Mouse (Mus musculus) forebrain, embryonic 10.5 days (tissue): ENCODE measurements at regions not wholly inside any gene's neighbourhood (a gene's known extent, or its start where the extent isn't known, plus 50 kb on each side); places are given as distances from the start of the nearest gene placed in this dataset.

Experiments
- DNase-seq: peaks from one replicate; pipeline ENCODE4 v3.0.0-alpha.2; 2017; ENCODE audit warnings: low spot score; ENCODE audit errors: extremely low spot score
- H3K27ac ChIP-seq: fragments of 300-500 bp; sonication (generic); 2 replicates; pipeline ENCODE4 v1.5.1; 2016; ENCODE audit warnings: mild to moderate bottlenecking
- H3K27me3 ChIP-seq: fragments of 300-500 bp; sonication (generic); 2 replicates; pipeline ENCODE4 v1.6.1; 2016; ENCODE audit warnings: mild to moderate bottlenecking; ENCODE audit not compliant: poor library complexity, severe bottlenecking
- H3K36me3 ChIP-seq: fragments of 300-500 bp; sonication (generic); replicated peaks from 2 replicates; pipeline ENCODE4 v1.6.1; 2016; ENCODE audit warnings: mild to moderate bottlenecking, moderate library complexity
- H3K4me1 ChIP-seq: fragments of 300-500 bp; sonication (generic); 2 replicates; pipeline ENCODE4 v1.6.1; 2016
- H3K4me3 ChIP-seq: fragments of 300-500 bp; sonication (generic); 2 replicates; pipeline ENCODE4 v1.5.1; 2016; ENCODE audit warnings: mild to moderate bottlenecking, moderate library complexity
- H3K9me3 ChIP-seq: fragments of 300-500 bp; sonication (generic); 2 replicates; pipeline ENCODE4 v1.6.1; 2016; ENCODE audit warnings: mild to moderate bottlenecking, moderate library complexity
- WGBS: fragments of 180-500 bp; shearing (Covaris S2); methylation state at CpG from one replicate; pipeline ENCODE4 v1.1.7; 2016; 5-methylcytosine and 5-hydroxymethylcytosine counted together
- microRNA counts: library from miRNA; unstranded; fragments of <30 nt; microRNA quantifications from one replicate; lab custom pipeline; 2017
- microRNA-seq: library from miRNA; unstranded; fragments of <30 nt; microRNA quantifications from one replicate; pipeline ENCODE4, GENCODE M21; 2017

DNA sequence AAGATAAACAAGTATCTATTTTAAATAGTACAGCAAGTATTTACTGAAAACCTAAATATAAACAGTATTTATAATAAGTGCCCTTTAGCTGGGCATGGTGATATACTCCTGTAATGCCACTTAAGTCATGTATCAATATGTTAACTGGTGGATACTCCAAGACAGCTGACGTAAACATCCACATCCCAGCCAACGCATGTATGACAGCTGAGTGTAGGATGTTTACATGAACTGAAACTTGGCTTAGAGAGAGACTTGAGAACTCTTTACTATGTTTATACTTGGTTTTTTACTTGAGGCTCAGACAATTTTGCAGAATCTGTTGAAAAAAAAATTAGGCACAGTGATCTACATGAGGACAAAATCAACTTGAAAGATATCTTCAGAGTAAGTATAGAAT lies 1836.6 kb upstream of the Lrrc6 start:
- DNase-seq = no peak
- WGBS = 96% methylated on average over 2 of the region's 2 CpGs
- no peak overlapping the region for H3K27ac ChIP-seq
- no peaks in the 10 kb centered on the region for H3K27me3 ChIP-seq
- no peaks in the 10 kb centered on the region for H3K9me3 ChIP-seq
- H3K4me1 ChIP-seq = no peaks in the 10 kb centered on the region
- no peak overlapping the region for H3K4me3 ChIP-seq
- peaks cover 12% of the 10 kb centered on the region; the same call in 1 of the 2 replicates for H3K36me3 ChIP-seq

DNA sequence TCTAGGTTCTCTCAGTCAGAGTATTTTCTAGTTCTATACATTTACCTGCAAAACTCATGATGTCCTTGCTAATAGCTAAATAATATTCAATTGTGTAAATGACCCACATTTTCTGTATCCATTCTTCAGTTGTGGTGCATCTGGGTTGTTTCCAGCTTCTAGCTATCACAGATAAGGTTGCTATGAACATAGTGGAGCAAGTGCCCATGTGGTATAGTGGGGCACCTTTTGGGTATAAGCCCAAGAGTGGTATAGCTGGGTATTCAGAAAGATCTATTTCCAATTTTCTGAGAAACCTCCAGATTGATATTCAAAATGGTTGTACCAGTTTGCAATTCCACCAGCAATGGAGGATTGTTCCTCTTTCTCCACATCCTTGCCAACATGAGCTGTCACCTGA lies 1835.1 kb upstream of the Lrrc6 start:
- no peaks in the 10 kb centered on the region for H3K27me3 ChIP-seq
- H3K4me1 ChIP-seq = no peaks in the 10 kb centered on the region
- no peaks in the 10 kb centered on the region for H3K9me3 ChIP-seq
- H3K36me3 ChIP-seq = peaks cover 8% of the 10 kb centered on the region; the same call in 1 of the 2 replicates
- H3K27ac ChIP-seq = no peak overlapping the region
- H3K4me3 ChIP-seq = no peak overlapping the region
- DNase-seq = no peak

DNA sequence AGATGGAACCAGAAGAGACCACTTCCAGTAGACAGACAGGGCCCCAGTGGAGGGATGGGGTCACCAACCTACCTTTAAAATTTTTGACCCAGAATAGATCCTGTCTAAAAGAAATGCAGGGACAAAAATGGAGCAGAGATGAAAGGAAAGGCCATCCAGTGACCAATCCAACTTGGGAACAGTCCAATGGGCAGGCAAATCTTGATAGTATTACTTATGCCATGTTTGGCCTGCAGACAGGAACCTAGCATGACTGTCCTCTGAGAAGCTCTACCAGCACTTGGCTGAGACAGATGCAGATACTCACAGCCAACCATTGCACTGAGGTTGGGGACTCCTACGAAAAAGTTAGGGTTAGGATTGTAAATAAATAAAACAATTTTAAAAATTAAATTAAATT lies 1815.4 kb upstream of the Lrrc6 start:
- H3K36me3 ChIP-seq = no peaks in the 10 kb centered on the region
- no peak for DNase-seq
- no peaks in the 10 kb centered on the region for H3K4me1 ChIP-seq
- no peak overlapping the region for H3K4me3 ChIP-seq
- H3K27ac ChIP-seq = no peak overlapping the region
- 83% methylated on average over 1 of the region's 1 CpGs for WGBS
- H3K9me3 ChIP-seq = no peaks in the 10 kb centered on the region
- H3K27me3 ChIP-seq = no peaks in the 10 kb centered on the region

MicroRNAs in the stretch of these regions (microRNA counts, 519-probe panel; counts per million panel counts)
- microRNA mmu-miR-30b (lab: Ali Mortazavi, UCI) (3,224 counts per million, percentile 71 among the panel's probes with 10 or more counts), microRNA mmu-miR-30d (lab: Ali Mortazavi, UCI) (2,424 counts per million, percentile 69 among the panel's probes with 10 or more counts)

Small RNAs in the stretch of these regions (microRNA-seq; reads per million reads assigned to microRNA genes)
- 180 reads per million, percentile 53 among the genes with 10 or more reads in this experiment for gene Mir30b
- 6,204 reads per million, percentile 91 among the genes with 10 or more reads in this experiment for gene Mir30d
